Mouse (Mus musculus) forebrain, embryonic 11.5 days (tissue): Measurements from ENCODE around the gene 6430571L13Rik. TPM values are rescaled to one million over a fixed set of nuclear protein-coding genes. Genes with fewer than 3 reads are reported as not detected.

Source experiments
- ATAC-seq: fragments of 200-750 bp; cut with Nextera tagmentation; replicated peaks from 2 replicates; pipeline ENCODE4 v1.8.0; 2017; ENCODE audit warnings: moderate TSS enrichment; ENCODE audit not compliant: low FRiP score
- DNase-seq: peaks from one replicate; pipeline ENCODE4 v3.0.0-alpha.2; 2017; ENCODE audit warnings: low spot score
- H3K27ac ChIP-seq: fragments of 300-500 bp; sonication (generic); 2 replicates; pipeline ENCODE4 v1.5.1; 2014; ENCODE audit warnings: low read depth, low read length
- H3K27me3 ChIP-seq: fragments of 300-500 bp; sonication (generic); 2 replicates; pipeline ENCODE4 v1.6.1; 2014; ENCODE audit warnings: mild to moderate bottlenecking, low read length, mixed read lengths; ENCODE audit not compliant: control insufficient read depth, insufficient read depth
- H3K36me3 ChIP-seq: fragments of 300-500 bp; sonication (generic); 2 replicates; pipeline ENCODE4 v1.6.1; 2014; ENCODE audit warnings: mild to moderate bottlenecking, low read length, moderate library complexity, mixed read lengths; ENCODE audit not compliant: control insufficient read depth, insufficient read depth
- H3K4me1 ChIP-seq: fragments of 300-500 bp; sonication (generic); replicated peaks from 2 replicates; pipeline ENCODE4 v1.6.1; 2014; ENCODE audit warnings: low read length, mixed read lengths; ENCODE audit not compliant: control insufficient read depth, insufficient read depth
- H3K4me2 ChIP-seq: fragments of 300-500 bp; sonication (generic); 2 replicates; pipeline ENCODE4 v1.6.1; 2014; ENCODE audit warnings: low read depth, mild to moderate bottlenecking, low read length, moderate library complexity, mixed read lengths; ENCODE audit not compliant: severe bottlenecking
- H3K4me3 ChIP-seq: fragments of 300-500 bp; sonication (generic); 2 replicates; pipeline ENCODE4 v1.5.1; 2014; ENCODE audit warnings: low read depth, low read length
- H3K9ac ChIP-seq: fragments of 300-500 bp; sonication (generic); 2 replicates; pipeline ENCODE4 v1.6.1; 2014; ENCODE audit warnings: low read length
- H3K9me3 ChIP-seq: fragments of 300-500 bp; sonication (generic); 2 replicates; pipeline ENCODE4 v1.6.1; 2016; ENCODE audit warnings: low read length, mixed read lengths; ENCODE audit not compliant: control insufficient read depth
- WGBS: fragments of 180-500 bp; shearing (Covaris S2); extraction: QIAGEN DNeasy Blood & Tissue Kit; methylation state at CpG from one replicate; pipeline ENCODE4 v1.1.7; 2014; 5-methylcytosine and 5-hydroxymethylcytosine counted together
- polyA plus RNA-seq: library from polyadenylated mRNA; unstranded; fragments of >200 nt; fragmentation: Nextera tagmentation; extraction: Ambion mirVana; gene quantifications from 2 replicates; pipeline ENCODE4 v1.2.1, GENCODE M21; 2014

Gene 6430571L13Rik
- polyA plus RNA-seq, 1 experiment from 2014 or later: 1.3 TPM

GRCm38 (mm10) chr9:107309600-107309999, 30.8 kb upstream of the 6430571L13Rik start:
- H3K27ac ChIP-seq: no peak overlapping the region
- DNase-seq (no peak), ATAC-seq (no peak)
- no peaks in the 10 kb centered on the region for H3K4me1 ChIP-seq
- H3K36me3 ChIP-seq: no peaks in the 10 kb centered on the region
- no peak overlapping the region for H3K4me3 ChIP-seq
- WGBS: 76% methylated on average over 5 of the region's 5 CpGs
- no peaks in the 10 kb centered on the region for H3K27me3 ChIP-seq
- no peak overlapping the region for H3K4me2 ChIP-seq
- no peak overlapping the region for H3K9ac ChIP-seq
- H3K9me3 ChIP-seq: no peaks in the 10 kb centered on the region

DNA sequence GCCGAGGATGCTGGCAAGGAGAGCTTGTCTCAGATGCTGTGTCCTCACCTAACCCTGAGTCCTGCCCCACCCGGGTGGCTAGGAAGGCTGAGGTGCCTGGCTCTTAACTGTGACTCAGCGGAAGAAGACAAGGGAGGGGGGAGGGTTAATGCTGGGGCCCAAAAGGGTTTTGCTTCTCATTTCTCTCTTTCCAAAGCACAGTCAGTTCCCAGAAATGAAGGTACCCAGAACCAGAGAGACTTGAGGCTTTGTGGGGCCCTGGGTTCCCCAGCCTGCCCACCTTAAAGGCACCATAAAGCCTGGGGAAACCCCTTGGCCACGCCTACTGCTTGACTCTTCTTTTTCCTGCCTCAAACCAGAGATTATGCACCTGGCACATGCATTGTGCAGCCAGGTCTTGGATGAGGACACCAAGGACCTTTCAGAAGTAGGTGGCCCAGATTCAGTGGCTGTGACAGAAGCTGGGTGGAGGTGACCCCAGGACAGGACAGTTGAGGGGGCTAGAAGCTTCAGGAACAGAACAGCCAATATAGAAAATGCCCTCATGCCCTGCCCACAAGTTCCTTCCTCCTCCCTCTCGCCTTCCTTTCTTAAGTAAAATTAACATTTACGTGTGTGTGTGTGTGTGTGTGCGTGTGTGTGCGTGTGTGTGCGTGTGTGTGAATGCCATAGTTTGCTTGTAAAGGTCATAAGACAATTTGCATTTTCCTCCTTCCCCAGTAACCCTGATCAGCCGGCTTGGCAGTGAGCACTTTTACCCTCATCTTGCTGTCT, 27.4 kb upstream of the 6430571L13Rik start:
- Histone ChIP-seq H3K4me2 (no peak overlapping the region), H3K27ac (no peak overlapping the region), H3K36me3 (no peaks in the 10 kb centered on the region), H3K27me3 (no peaks in the 10 kb centered on the region), H3K9ac (no peak overlapping the region), H3K4me1 (no peaks in the 10 kb centered on the region), H3K9me3 (no peaks in the 10 kb centered on the region), H3K4me3 (no peak overlapping the region)
- ATAC-seq (no peak), DNase-seq (no peak)
- 68% methylated on average over 10 of the region's 10 CpGs for WGBS

GRCm38 (mm10) chr9:107313926-107314325, 26.5 kb upstream of the 6430571L13Rik start:
- Histone ChIP-seq H3K9me3 (no peaks in the 10 kb centered on the region), H3K27ac (no peak overlapping the region), H3K27me3 (no peaks in the 10 kb centered on the region), H3K9ac (no peak overlapping the region), H3K36me3 (no peaks in the 10 kb centered on the region), H3K4me1 (no peaks in the 10 kb centered on the region), H3K4me2 (no peak overlapping the region), H3K4me3 (no peak overlapping the region)
- DNase-seq (no peak), ATAC-seq (no peak)
- WGBS: 91% methylated on average over 3 of the region's 3 CpGs

DNA sequence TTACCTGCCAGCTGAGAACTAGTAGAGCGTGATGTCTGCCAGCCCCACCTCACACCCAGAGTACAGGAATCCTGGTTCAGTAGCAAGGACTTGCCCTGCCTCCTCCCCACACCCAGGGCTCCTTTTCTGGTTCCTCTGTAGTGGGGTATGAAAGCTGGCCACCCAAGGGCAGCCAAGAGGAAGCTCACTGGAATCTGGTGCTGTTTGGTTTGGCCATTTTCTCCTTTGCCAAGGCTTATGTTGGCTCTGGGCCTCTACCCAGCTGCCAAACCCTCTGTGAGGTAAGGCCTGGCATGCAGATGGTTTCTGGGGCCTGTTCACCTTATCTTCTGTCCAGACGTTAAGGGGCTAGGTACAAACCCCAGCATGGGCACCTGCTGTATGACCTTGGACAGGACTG, 24.6 kb upstream of the 6430571L13Rik start:
- no peak overlapping the region for H3K9ac ChIP-seq
- no peak overlapping the region for H3K4me3 ChIP-seq
- 82% methylated on average over 2 of the region's 2 CpGs for WGBS
- H3K27me3 ChIP-seq: no peaks in the 10 kb centered on the region
- no peak for DNase-seq
- no peaks in the 10 kb centered on the region for H3K4me1 ChIP-seq
- H3K9me3 ChIP-seq: no peaks in the 10 kb centered on the region
- no peak overlapping the region for H3K27ac ChIP-seq
- no peaks in the 10 kb centered on the region for H3K36me3 ChIP-seq
- no peak for ATAC-seq
- H3K4me2 ChIP-seq: no peak overlapping the region

- no peak for DNase-seq
- 82% methylated on average over 8 of the region's 8 CpGs for WGBS
- H3K9me3 ChIP-seq: no peaks in the 10 kb centered on the region
- H3K9ac ChIP-seq: no peak overlapping the region
- H3K36me3 ChIP-seq: no peaks in the 10 kb centered on the region
- no peak overlapping the region for H3K27ac ChIP-seq
- no peak overlapping the region for H3K4me3 ChIP-seq
- no peaks in the 10 kb centered on the region for H3K27me3 ChIP-seq
- no peak for ATAC-seq
- H3K4me2 ChIP-seq: no peak overlapping the region
- no peaks in the 10 kb centered on the region for H3K4me1 ChIP-seq
Observed at GRCm38 (mm10) chr9:107322461-107323050, 17.8 kb upstream of the 6430571L13Rik start.

DNA sequence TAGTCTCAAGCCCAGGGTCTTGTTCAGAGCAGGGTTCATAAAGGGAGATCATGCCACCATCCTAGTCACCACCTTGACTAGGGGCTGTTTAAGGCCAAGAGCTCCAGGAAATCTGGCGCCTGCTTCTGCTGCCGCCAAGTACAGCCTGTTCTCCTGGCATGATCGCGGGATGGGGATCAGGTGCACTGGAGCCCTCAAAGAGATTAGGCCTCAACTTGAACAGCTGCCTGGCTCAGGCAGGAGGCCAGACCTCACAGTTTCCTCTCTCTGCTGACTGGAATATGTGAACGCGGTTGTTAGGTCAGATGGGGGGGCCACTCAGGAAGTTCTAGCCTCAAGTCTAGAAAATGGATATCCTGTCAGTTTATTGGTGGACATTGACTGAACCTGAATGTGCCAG, 16.8 kb upstream of the 6430571L13Rik start:
- Histone ChIP-seq H3K4me2 (no peak overlapping the region), H3K9me3 (no peaks in the 10 kb centered on the region), H3K4me3 (no peak overlapping the region), H3K9ac (no peak overlapping the region), H3K27ac (no peak overlapping the region), H3K36me3 (no peaks in the 10 kb centered on the region), H3K4me1 (no peaks in the 10 kb centered on the region), H3K27me3 (no peaks in the 10 kb centered on the region)
- DNase-seq (no peak), ATAC-seq (no peak)
- WGBS: 93% methylated on average over 6 of the region's 6 CpGs

GRCm38 (mm10) chr9:107324799-107325561, 15.4 kb upstream of the 6430571L13Rik start:
- Histone ChIP-seq H3K27ac (no peak overlapping the region), H3K27me3 (no peaks in the 10 kb centered on the region), H3K4me1 (no peaks in the 10 kb centered on the region), H3K9ac (no peak overlapping the region), H3K36me3 (no peaks in the 10 kb centered on the region), H3K4me2 (no peak overlapping the region), H3K4me3 (no peak overlapping the region), H3K9me3 (no peaks in the 10 kb centered on the region)
- WGBS: 66% methylated on average over 4 of the region's 4 CpGs
- ATAC-seq (no peak), DNase-seq (no peak)

DNA sequence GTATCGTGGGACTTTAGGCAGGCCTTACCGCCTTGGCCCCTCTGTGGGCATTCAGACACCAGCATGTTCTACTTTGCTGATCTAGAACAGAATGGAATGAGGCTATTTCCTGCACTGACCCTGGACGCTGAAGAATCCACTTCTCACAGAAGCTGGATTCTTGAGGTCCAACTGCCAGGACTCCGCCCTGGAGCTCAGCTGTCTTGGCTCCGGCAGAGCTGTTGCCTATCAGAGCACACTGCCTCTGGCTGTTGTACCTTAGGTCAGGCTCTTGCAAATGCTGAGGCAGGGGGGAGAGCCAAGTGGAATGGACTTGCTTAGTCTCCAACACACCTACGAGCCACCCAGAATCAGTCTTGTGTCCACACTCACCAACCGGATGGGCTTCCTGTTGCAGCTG, 14.5 kb upstream of the 6430571L13Rik start:
- Histone ChIP-seq H3K4me2 (no peak overlapping the region), H3K9me3 (no peaks in the 10 kb centered on the region), H3K4me3 (no peak overlapping the region), H3K9ac (no peak overlapping the region), H3K36me3 (no peaks in the 10 kb centered on the region), H3K4me1 (no peaks in the 10 kb centered on the region), H3K27me3 (no peaks in the 10 kb centered on the region), H3K27ac (no peak overlapping the region)
- 91% methylated on average over 7 of the region's 7 CpGs for WGBS
- ATAC-seq: no peak
- DNase-seq: no peak
